Mouse (Mus musculus) forebrain, embryonic 12.5 days (tissue): ENCODE data around the gene Ttll3. TPM values are rescaled to one million over a fixed set of nuclear protein-coding genes. Genes with fewer than 3 reads are reported as not detected.

Experiments
- ATAC-seq: fragments of 200-750 bp; cut with Nextera tagmentation; 2 replicates; pipeline ENCODE4 v1.8.0; 2017; ENCODE audit warnings: moderate TSS enrichment; ENCODE audit not compliant: low FRiP score
- H3K27ac ChIP-seq: fragments of 300-500 bp; sonication (generic); 2 replicates; pipeline ENCODE4 v1.5.1; 2016; ENCODE audit warnings: mild to moderate bottlenecking
- H3K27me3 ChIP-seq: fragments of 300-500 bp; sonication (generic); 2 replicates; pipeline ENCODE4 v1.6.1; 2016; ENCODE audit warnings: mild to moderate bottlenecking
- H3K36me3 ChIP-seq: fragments of 300-500 bp; sonication (generic); replicated peaks from 2 replicates; pipeline ENCODE4 v1.6.1; 2016; ENCODE audit warnings: mild to moderate bottlenecking
- H3K4me1 ChIP-seq: fragments of 300-500 bp; sonication (generic); 2 replicates; pipeline ENCODE4 v1.6.1; 2016
- H3K4me2 ChIP-seq: fragments of 300-500 bp; sonication (generic); 2 replicates; pipeline ENCODE4 v1.6.1; 2016; ENCODE audit warnings: mild to moderate bottlenecking, moderate library complexity
- H3K4me3 ChIP-seq: fragments of 300-500 bp; sonication (generic); replicated peaks from 2 replicates; pipeline ENCODE4 v1.5.1; 2016; ENCODE audit warnings: mild to moderate bottlenecking
- H3K9ac ChIP-seq: fragments of 300-500 bp; sonication (generic); 2 replicates; pipeline ENCODE4 v1.6.1; 2016; ENCODE audit warnings: mild to moderate bottlenecking
- H3K9me3 ChIP-seq: fragments of 300-500 bp; sonication (generic); 2 replicates; pipeline ENCODE4 v1.6.1; 2016
- WGBS: fragments of 180-500 bp; shearing (Covaris S2); methylation state at CpG from one replicate; pipeline ENCODE4 v1.1.7; 2016; 5-methylcytosine and 5-hydroxymethylcytosine counted together
- polyA plus RNA-seq: library from polyadenylated mRNA; unstranded; fragments of >200 nt; fragmentation: Nextera tagmentation; extraction: Ambion mirVana; gene quantifications from 2 replicates; pipeline ENCODE4 v1.2.1, GENCODE M21; 2016

Ttll3 gene
- polyA plus RNA-seq, 1 experiment from 2014 or later: 6.5 TPM

GRCm38 (mm10) chr6:113364518-113365135 is 24.4 kb upstream of the Ttll3 start:
- Histone ChIP-seq H3K27me3 (no peaks in the 10 kb centered on the region), H3K9ac (no peak overlapping the region), H3K27ac (no peak overlapping the region), H3K4me1 (no peaks in the 10 kb centered on the region), H3K9me3 (no peaks in the 10 kb centered on the region), H3K36me3 (peaks cover 31% of the 10 kb centered on the region), H3K4me2 (no peak overlapping the region), H3K4me3 (no peak overlapping the region)
- WGBS: 69% methylated on average over 8 of the region's 8 CpGs
- ATAC-seq: no peak

GRCm38 (mm10) chr6:113366639-113367038 is 22.4 kb upstream of the Ttll3 start:
- no peaks in the 10 kb centered on the region for H3K9me3 ChIP-seq
- 92% methylated on average over 6 of the region's 6 CpGs for WGBS
- no peak overlapping the region for H3K4me3 ChIP-seq
- no peaks in the 10 kb centered on the region for H3K4me1 ChIP-seq
- no peak overlapping the region for H3K27ac ChIP-seq
- no peaks in the 10 kb centered on the region for H3K27me3 ChIP-seq
- H3K4me2 ChIP-seq: no peak overlapping the region
- ATAC-seq: no peak
- peaks cover 51% of the 10 kb centered on the region for H3K36me3 ChIP-seq
- no peak overlapping the region for H3K9ac ChIP-seq

- Histone ChIP-seq H3K9ac (no peak overlapping the region), H3K4me1 (no peaks in the 10 kb centered on the region), H3K4me2 (no peak overlapping the region), H3K27ac (no peak overlapping the region), H3K36me3 (peaks cover 60% of the 10 kb centered on the region), H3K4me3 (no peak overlapping the region), H3K9me3 (no peaks in the 10 kb centered on the region), H3K27me3 (no peaks in the 10 kb centered on the region)
- no peak for ATAC-seq
- 100% methylated on average over 1 of the region's 1 CpGs for WGBS
Observed at GRCm38 (mm10) chr6:113367574-113367973, 21.5 kb upstream of the Ttll3 start.

GRCm38 (mm10) chr6:113368124-113368523 is 20.9 kb upstream of the Ttll3 start:
- Histone ChIP-seq H3K27me3 (no peaks in the 10 kb centered on the region), H3K27ac (no peak overlapping the region), H3K36me3 (peaks cover 66% of the 10 kb centered on the region), H3K4me1 (no peaks in the 10 kb centered on the region), H3K9me3 (no peaks in the 10 kb centered on the region), H3K4me2 (no peak overlapping the region), H3K4me3 (no peak overlapping the region), H3K9ac (no peak overlapping the region)
- 90% methylated on average over 7 of the region's 7 CpGs for WGBS
- no peak for ATAC-seq

GRCm38 (mm10) chr6:113368577-113368976 is 20.5 kb upstream of the Ttll3 start:
- no peaks in the 10 kb centered on the region for H3K4me1 ChIP-seq
- H3K4me2 ChIP-seq: no peak overlapping the region
- WGBS: 80% methylated on average over 5 of the region's 5 CpGs
- peaks cover 70% of the 10 kb centered on the region for H3K36me3 ChIP-seq
- no peaks in the 10 kb centered on the region for H3K27me3 ChIP-seq
- H3K4me3 ChIP-seq: no peak overlapping the region
- no peaks in the 10 kb centered on the region for H3K9me3 ChIP-seq
- H3K27ac ChIP-seq: no peak overlapping the region
- no peak for ATAC-seq
- no peak overlapping the region for H3K9ac ChIP-seq

- Histone ChIP-seq H3K4me1 (no peaks in the 10 kb centered on the region), H3K4me3 (no peak overlapping the region), H3K36me3 (peaks cover 84% of the 10 kb centered on the region), H3K9ac (no peak overlapping the region), H3K4me2 (no peak overlapping the region), H3K27me3 (no peaks in the 10 kb centered on the region), H3K9me3 (no peaks in the 10 kb centered on the region), H3K27ac (no peak overlapping the region)
- ATAC-seq: no peak
- WGBS: 95% methylated on average over 20 of the region's 20 CpGs
Observed at GRCm38 (mm10) chr6:113370194-113370929, 18.7 kb upstream of the Ttll3 start.

- peaks cover 9% of the 10 kb centered on the region for H3K4me1 ChIP-seq
- no peak overlapping the region for H3K27ac ChIP-seq
- peaks cover 71% of the 10 kb centered on the region for H3K36me3 ChIP-seq
- H3K4me3 ChIP-seq: no peak overlapping the region
- H3K4me2 ChIP-seq: no peak overlapping the region
- no peak overlapping the region for H3K9ac ChIP-seq
- H3K27me3 ChIP-seq: no peaks in the 10 kb centered on the region
- WGBS: 92% methylated on average over 4 of the region's 4 CpGs
- H3K9me3 ChIP-seq: no peaks in the 10 kb centered on the region
- no peak for ATAC-seq
Observed at GRCm38 (mm10) chr6:113373491-113373890, 15.6 kb upstream of the Ttll3 start.

- H3K4me3 ChIP-seq: peak overlapping the region; percentile 78
- H3K27ac ChIP-seq: peak overlapping the region; percentile 94
- H3K36me3 ChIP-seq: peaks cover 54% of the 10 kb centered on the region
- peak overlapping the region; percentile 88 for H3K4me2 ChIP-seq
- H3K9me3 ChIP-seq: no peaks in the 10 kb centered on the region
- no peaks in the 10 kb centered on the region for H3K27me3 ChIP-seq
- 9% methylated on average over 7 of the region's 7 CpGs for WGBS
- peaks cover 19% of the 10 kb centered on the region for H3K4me1 ChIP-seq
- H3K9ac ChIP-seq: peak overlapping the region; percentile 91
- ATAC-seq: no peak
Observed at GRCm38 (mm10) chr6:113377172-113377495, 11.9 kb upstream of the Ttll3 start.

GRCm38 (mm10) chr6:113377496-113378385 is 11.3 kb upstream of the Ttll3 start, which contains the start of the genes Tada3 and Arpc4:
Tada3 (minus strand) TSS chr6:113377883.
Arpc4 (plus strand) TSS chr6:113378115.
- Histone ChIP-seq H3K36me3 (peaks cover 52% of the 10 kb centered on the region), H3K27ac (peak within 1 kb of the TSS; percentile 94), H3K27me3 (no peaks in the 10 kb centered on the region), H3K9me3 (no peaks in the 10 kb centered on the region), H3K4me3 (peak within 1 kb of the TSS; percentile 78), H3K4me2 (peak within 1 kb of the TSS; percentile 88), H3K9ac (peak within 1 kb of the TSS; percentile 91), H3K4me1 (peaks cover 19% of the 10 kb centered on the region)
- peak; percentile 95 for ATAC-seq
- under 1% methylated on average over 60 of the region's 61 CpGs for WGBS

GRCm38 (mm10) chr6:113379246-113379645 is 9.8 kb upstream of the Ttll3 start:
- Histone ChIP-seq H3K9ac (no peak overlapping the region), H3K36me3 (peaks cover 56% of the 10 kb centered on the region), H3K4me3 (peak overlapping the region; percentile 78), H3K4me2 (peak overlapping the region; percentile 88), H3K4me1 (peaks cover 19% of the 10 kb centered on the region), H3K27ac (no peak overlapping the region), H3K27me3 (no peaks in the 10 kb centered on the region), H3K9me3 (no peaks in the 10 kb centered on the region)
- WGBS: 90% methylated on average over 6 of the region's 6 CpGs
- ATAC-seq: no peak

- H3K4me1 ChIP-seq: peaks cover 19% of the 10 kb centered on the region
- H3K9ac ChIP-seq: no peak overlapping the region
- 95% methylated on average over 11 of the region's 11 CpGs for WGBS
- H3K4me3 ChIP-seq: no peak overlapping the region
- no peaks in the 10 kb centered on the region for H3K9me3 ChIP-seq
- peaks cover 56% of the 10 kb centered on the region for H3K36me3 ChIP-seq
- no peak for ATAC-seq
- no peaks in the 10 kb centered on the region for H3K27me3 ChIP-seq
- H3K27ac ChIP-seq: no peak overlapping the region
- H3K4me2 ChIP-seq: no peak overlapping the region
Observed at GRCm38 (mm10) chr6:113380480-113380879, 8.6 kb upstream of the Ttll3 start.

GRCm38 (mm10) chr6:113384351-113384927 is 4.6 kb upstream of the Ttll3 start:
- H3K4me2 ChIP-seq: no peak overlapping the region
- no peak overlapping the region for H3K27ac ChIP-seq
- no peak overlapping the region for H3K9ac ChIP-seq
- no peaks in the 10 kb centered on the region for H3K27me3 ChIP-seq
- peaks cover 88% of the 10 kb centered on the region for H3K36me3 ChIP-seq
- H3K4me1 ChIP-seq: peaks cover under 1% of the 10 kb centered on the region
- 86% methylated on average over 8 of the region's 8 CpGs for WGBS
- ATAC-seq: no peak
- H3K9me3 ChIP-seq: no peaks in the 10 kb centered on the region
- H3K4me3 ChIP-seq: no peak overlapping the region
